Mouse (Mus musculus) limb, embryonic 13.5 days (tissue): ENCODE data around the gene Wasf3. TPM values are rescaled to one million over a fixed set of nuclear protein-coding genes. Genes with fewer than 3 reads are reported as not detected.

Experiments used
- ATAC-seq: fragments of 200-750 bp; cut with Nextera tagmentation; 2 replicates; pipeline ENCODE4 v1.8.0; 2017; ENCODE audit warnings: low read depth, moderate number of reproducible peaks, moderate TSS enrichment; ENCODE audit not compliant: low FRiP score
- H3K27ac ChIP-seq: fragments of 300-500 bp; sonication (generic); 2 replicates; pipeline ENCODE4 v1.5.1; 2015; ENCODE audit warnings: inconsistent platforms, mild to moderate bottlenecking, moderate library complexity
- H3K27me3 ChIP-seq: fragments of 300-500 bp; sonication (generic); 2 replicates; pipeline ENCODE4 v1.6.1; 2015; ENCODE audit warnings: mild to moderate bottlenecking, inconsistent platforms
- H3K36me3 ChIP-seq: fragments of 300-500 bp; sonication (generic); 2 replicates; pipeline ENCODE4 v1.6.1; 2015; ENCODE audit warnings: inconsistent platforms, mild to moderate bottlenecking, moderate library complexity
- H3K4me1 ChIP-seq: fragments of 300-500 bp; sonication (generic); 2 replicates; pipeline ENCODE4 v1.6.1; 2015; ENCODE audit warnings: inconsistent platforms
- H3K4me2 ChIP-seq: fragments of 300-500 bp; sonication (generic); replicated peaks from 2 replicates; pipeline ENCODE4 v1.6.1; 2015; ENCODE audit warnings: inconsistent platforms, mild to moderate bottlenecking, moderate library complexity
- H3K4me3 ChIP-seq: fragments of 300-500 bp; sonication (generic); 2 replicates; pipeline ENCODE4 v1.5.1; 2015; ENCODE audit warnings: moderate library complexity, mild to moderate bottlenecking, inconsistent platforms
- H3K9ac ChIP-seq: fragments of 300-500 bp; sonication (generic); 2 replicates; pipeline ENCODE4 v1.6.1; 2015; ENCODE audit warnings: mild to moderate bottlenecking, inconsistent platforms
- H3K9me3 ChIP-seq: fragments of 300-500 bp; sonication (generic); 2 replicates; pipeline ENCODE4 v1.6.1; 2016; ENCODE audit warnings: inconsistent platforms
- WGBS: fragments of 180-500 bp; shearing (Covaris S2); methylation state at CpG from one replicate; pipeline ENCODE4 v1.1.7; 2015; 5-methylcytosine and 5-hydroxymethylcytosine counted together
- polyA plus RNA-seq: library from polyadenylated mRNA; unstranded; fragments of >200 nt; fragmentation: Nextera tagmentation; extraction: Ambion mirVana; gene quantifications from 2 replicates; pipeline ENCODE4 v1.2.1, GENCODE M21; 2015

Gene Wasf3
- polyA plus RNA-seq, 1 experiment from 2014 or later = 4.5 TPM

- ATAC-seq = no peak
- H3K27me3 ChIP-seq = no peaks in the 10 kb centered on the region
Observed at GRCm38 (mm10) chr5:146425656-146426055, 40.9 kb downstream of the Wasf3 start.

GRCm38 (mm10) chr5:146428109-146428508, 43.3 kb downstream of the Wasf3 start:
- Histone ChIP-seq H3K36me3 (no peaks in the 10 kb centered on the region), H3K4me1 (no peaks in the 10 kb centered on the region), H3K9me3 (no peaks in the 10 kb centered on the region), H3K27me3 (no peaks in the 10 kb centered on the region), H3K4me3 (no peak overlapping the region), H3K9ac (no peak overlapping the region), H3K4me2 (no peak overlapping the region), H3K27ac (no peak overlapping the region)
- WGBS = 60% methylated on average over 4 of the region's 4 CpGs
- ATAC-seq = no peak

More at GRCm38 (mm10) chr5:146425656-146426055, 40.9 kb downstream of the Wasf3 start:
- Histone ChIP-seq H3K9ac (no peak overlapping the region), H3K27ac (no peak overlapping the region), H3K4me1 (no peaks in the 10 kb centered on the region), H3K9me3 (no peaks in the 10 kb centered on the region), H3K4me3 (no peak overlapping the region), H3K4me2 (no peak overlapping the region), H3K36me3 (no peaks in the 10 kb centered on the region)
- WGBS = 92% methylated on average over 4 of the region's 4 CpGs

DNA sequence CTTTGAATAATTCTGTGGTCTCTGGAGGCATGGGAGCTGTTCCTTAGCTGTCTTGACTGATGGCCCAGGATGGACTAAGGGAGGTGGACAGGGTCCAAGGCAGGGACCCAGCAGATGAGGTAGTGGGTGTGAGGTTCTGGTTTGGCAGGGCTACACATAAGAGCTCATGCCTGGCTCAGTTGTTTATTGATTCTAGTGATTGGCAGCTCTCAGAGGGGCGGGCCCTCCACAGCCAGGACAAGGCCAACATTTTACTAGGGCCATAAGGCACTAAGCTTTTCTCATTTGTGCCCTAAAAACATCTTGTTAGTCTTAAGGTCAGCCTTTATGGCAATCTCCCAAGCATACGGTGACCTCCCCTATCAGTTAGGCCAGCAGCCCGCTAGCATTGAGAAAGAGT, 47.0 kb downstream of the Wasf3 start:
- WGBS = 81% methylated on average over 3 of the region's 3 CpGs
- Histone ChIP-seq H3K4me1 (no peaks in the 10 kb centered on the region), H3K4me2 (no peak overlapping the region), H3K27ac (no peak overlapping the region), H3K4me3 (no peak overlapping the region), H3K27me3 (no peaks in the 10 kb centered on the region), H3K9me3 (no peaks in the 10 kb centered on the region), H3K9ac (no peak overlapping the region), H3K36me3 (peaks cover 5% of the 10 kb centered on the region; the same call in 1 of the 2 replicates)
- no peak for ATAC-seq

GRCm38 (mm10) chr5:146432476-146432875, 47.7 kb downstream of the Wasf3 start:
- no peak overlapping the region for H3K9ac ChIP-seq
- ATAC-seq = no peak
- peaks cover 10% of the 10 kb centered on the region for H3K36me3 ChIP-seq
- no peak overlapping the region for H3K4me3 ChIP-seq
- H3K4me1 ChIP-seq = no peaks in the 10 kb centered on the region
- 90% methylated on average over 6 of the region's 6 CpGs for WGBS
- no peak overlapping the region for H3K27ac ChIP-seq
- H3K27me3 ChIP-seq = no peaks in the 10 kb centered on the region
- no peaks in the 10 kb centered on the region for H3K9me3 ChIP-seq
- no peak overlapping the region for H3K4me2 ChIP-seq

DNA sequence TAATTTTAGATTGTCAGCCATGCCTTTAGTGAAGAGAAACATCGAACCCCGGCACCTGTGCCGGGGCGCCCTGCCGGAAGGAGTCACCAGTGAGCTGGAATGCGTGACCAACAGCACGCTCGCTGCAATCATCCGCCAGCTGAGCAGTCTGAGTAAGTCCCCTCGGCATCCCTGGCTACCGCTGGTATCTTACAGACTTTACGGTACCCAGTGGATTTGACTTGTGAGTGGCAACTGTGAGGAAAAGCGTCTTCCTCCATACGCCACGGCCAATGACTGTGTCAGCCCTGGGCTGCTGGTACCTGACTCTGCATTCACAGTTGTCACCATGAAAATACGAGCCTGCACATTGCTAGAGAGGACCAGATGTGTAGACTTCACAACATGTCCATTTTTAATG, 50.5 kb downstream of the Wasf3 start:
- Histone ChIP-seq H3K36me3 (peaks cover 19% of the 10 kb centered on the region), H3K4me3 (no peak overlapping the region), H3K4me2 (no peak overlapping the region), H3K27ac (no peak overlapping the region), H3K9ac (no peak overlapping the region), H3K9me3 (no peaks in the 10 kb centered on the region), H3K4me1 (no peaks in the 10 kb centered on the region), H3K27me3 (no peaks in the 10 kb centered on the region)
- ATAC-seq = no peak
- 92% methylated on average over 16 of the region's 16 CpGs for WGBS

DNA sequence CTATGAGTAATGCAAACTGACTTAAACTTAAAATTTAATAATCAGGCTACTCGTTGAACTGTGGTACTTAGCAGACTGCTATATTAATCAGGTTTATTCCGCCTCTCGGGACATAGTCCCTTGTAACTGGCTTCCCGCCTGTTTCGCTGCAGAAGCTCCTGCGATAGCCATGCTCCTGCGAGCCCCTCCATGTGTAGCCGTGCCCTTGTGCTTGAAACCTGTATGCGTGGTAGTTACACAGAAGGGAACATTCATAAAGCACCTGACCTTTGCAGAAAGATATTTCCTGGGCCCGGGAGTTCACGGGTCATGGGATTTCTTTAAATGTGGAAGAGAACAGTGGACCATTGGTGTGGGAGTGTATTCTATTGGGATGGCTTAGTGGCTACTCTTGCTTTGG, 52.0 kb downstream of the Wasf3 start:
- H3K9me3 ChIP-seq = no peaks in the 10 kb centered on the region
- H3K36me3 ChIP-seq = peaks cover 19% of the 10 kb centered on the region
- no peak overlapping the region for H3K9ac ChIP-seq
- WGBS = 92% methylated on average over 11 of the region's 11 CpGs
- no peak for ATAC-seq
- H3K27me3 ChIP-seq = no peaks in the 10 kb centered on the region
- no peaks in the 10 kb centered on the region for H3K4me1 ChIP-seq
- no peak overlapping the region for H3K27ac ChIP-seq
- H3K4me2 ChIP-seq = no peak overlapping the region
- no peak overlapping the region for H3K4me3 ChIP-seq

DNA sequence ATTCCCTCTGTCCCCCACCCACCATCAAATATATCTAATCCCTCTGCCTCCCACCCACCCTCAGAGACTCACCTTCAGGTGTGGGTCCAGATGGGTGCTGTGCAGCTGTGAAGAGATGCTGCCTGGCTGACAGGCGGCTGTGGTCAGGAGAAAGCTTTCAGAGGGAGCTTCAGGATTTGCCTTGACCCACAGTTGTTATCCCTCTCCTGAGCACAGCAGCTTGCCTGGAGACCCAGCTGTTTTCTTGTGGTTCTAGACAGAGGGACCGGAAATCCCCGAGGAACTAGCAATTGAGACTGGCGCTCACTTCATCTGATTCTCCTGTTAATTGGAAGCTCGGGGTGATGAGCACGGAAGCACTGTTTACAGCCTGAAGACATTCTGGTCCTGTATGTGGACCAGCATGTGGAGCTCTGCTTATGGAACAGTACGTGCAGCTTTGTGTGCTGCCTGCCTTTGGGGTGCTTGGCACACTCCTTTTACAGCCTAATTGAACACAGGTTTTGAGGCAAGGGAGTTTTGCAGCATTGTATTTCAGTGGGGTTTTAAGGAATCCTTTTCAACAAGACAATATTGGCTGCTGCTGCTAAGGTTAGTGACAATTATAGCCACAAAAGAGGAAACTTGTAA, 54.5 kb downstream of the Wasf3 start:
- H3K4me2 ChIP-seq = no peak overlapping the region
- no peak for ATAC-seq

GRCm38 (mm10) chr5:146440273-146440672, 55.5 kb downstream of the Wasf3 start:
- Histone ChIP-seq H3K4me3 (no peak overlapping the region), H3K9me3 (no peaks in the 10 kb centered on the region), H3K4me2 (no peak overlapping the region), H3K36me3 (peaks cover 22% of the 10 kb centered on the region), H3K27me3 (no peaks in the 10 kb centered on the region), H3K4me1 (no peaks in the 10 kb centered on the region), H3K9ac (no peak overlapping the region), H3K27ac (no peak overlapping the region)
- WGBS = 92% methylated on average over 5 of the region's 5 CpGs
- ATAC-seq = no peak

More for the DNA sequence above, 54.5 kb downstream of the Wasf3 start:
- Histone ChIP-seq H3K4me1 (no peaks in the 10 kb centered on the region), H3K27me3 (no peaks in the 10 kb centered on the region), H3K27ac (no peak overlapping the region), H3K36me3 (peaks cover 23% of the 10 kb centered on the region), H3K9ac (no peak overlapping the region), H3K4me3 (no peak overlapping the region), H3K9me3 (no peaks in the 10 kb centered on the region)
- 78% methylated on average over 7 of the region's 7 CpGs for WGBS

GRCm38 (mm10) chr5:146442767-146443166, 58.0 kb downstream of the Wasf3 start:
- no peak for ATAC-seq
- no peaks in the 10 kb centered on the region for H3K4me1 ChIP-seq
- H3K9ac ChIP-seq = no peak overlapping the region
- H3K4me3 ChIP-seq = no peak overlapping the region
- no peak overlapping the region for H3K27ac ChIP-seq
- peaks cover 11% of the 10 kb centered on the region for H3K36me3 ChIP-seq
- H3K9me3 ChIP-seq = no peaks in the 10 kb centered on the region
- no peaks in the 10 kb centered on the region for H3K27me3 ChIP-seq
- no peak overlapping the region for H3K4me2 ChIP-seq
- WGBS = 75% methylated on average over 2 of the region's 2 CpGs

- no peak overlapping the region for H3K4me3 ChIP-seq
- 80% methylated on average over 2 of the region's 2 CpGs for WGBS
- ATAC-seq = no peak
Observed at GRCm38 (mm10) chr5:146446633-146447032, 61.8 kb downstream of the Wasf3 start.

DNA sequence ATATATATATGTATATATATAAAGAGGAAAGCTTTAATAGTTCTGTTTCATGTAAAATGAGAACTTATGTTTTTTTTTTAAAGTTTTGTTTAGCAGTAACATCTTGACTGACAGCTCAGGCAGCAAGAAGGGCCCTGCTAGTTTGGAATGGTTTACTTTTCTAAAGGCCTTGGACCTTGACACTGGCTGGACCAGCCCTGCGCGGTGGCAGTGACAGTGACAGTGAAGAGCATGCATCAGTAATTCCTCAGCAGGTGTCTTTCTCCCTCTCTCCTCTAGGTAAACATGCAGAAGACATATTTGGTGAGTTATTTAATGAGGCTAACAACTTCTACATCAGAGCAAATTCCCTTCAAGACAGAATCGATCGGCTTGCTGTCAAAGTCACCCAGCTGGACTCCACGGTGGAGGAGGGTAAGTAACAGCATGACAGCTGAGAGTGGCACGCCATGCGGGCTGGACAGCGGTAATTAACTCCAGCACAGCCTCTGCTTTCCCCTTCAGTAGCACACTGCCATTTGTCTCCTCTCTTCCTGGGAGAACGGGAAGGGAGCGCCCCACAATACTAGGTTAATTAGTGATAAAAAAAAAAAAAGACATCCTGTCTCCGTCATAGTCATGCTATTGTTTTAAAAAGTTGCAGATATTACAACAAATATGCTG, 66.9 kb downstream of the Wasf3 start:
- Histone ChIP-seq H3K36me3 (peaks cover 17% of the 10 kb centered on the region), H3K27ac (no peak overlapping the region), H3K27me3 (no peaks in the 10 kb centered on the region), H3K4me2 (no peak overlapping the region), H3K4me3 (no peak overlapping the region), H3K9ac (no peak overlapping the region), H3K4me1 (no peaks in the 10 kb centered on the region), H3K9me3 (no peaks in the 10 kb centered on the region)
- ATAC-seq = no peak
- WGBS = 60% methylated on average over 11 of the region's 11 CpGs

More at GRCm38 (mm10) chr5:146446633-146447032, 61.8 kb downstream of the Wasf3 start:
- H3K4me1 ChIP-seq = no peaks in the 10 kb centered on the region
- H3K4me2 ChIP-seq = no peak overlapping the region
- no peak overlapping the region for H3K27ac ChIP-seq
- peaks cover 4% of the 10 kb centered on the region; the same call in 1 of the 2 replicates for H3K36me3 ChIP-seq
- H3K27me3 ChIP-seq = no peaks in the 10 kb centered on the region
- H3K9ac ChIP-seq = no peak overlapping the region
- no peaks in the 10 kb centered on the region for H3K9me3 ChIP-seq

- no peaks in the 10 kb centered on the region for H3K9me3 ChIP-seq
- WGBS = 92% methylated on average over 6 of the region's 6 CpGs
Observed at GRCm38 (mm10) chr5:146453556-146453955, 68.8 kb downstream of the Wasf3 start.

DNA sequence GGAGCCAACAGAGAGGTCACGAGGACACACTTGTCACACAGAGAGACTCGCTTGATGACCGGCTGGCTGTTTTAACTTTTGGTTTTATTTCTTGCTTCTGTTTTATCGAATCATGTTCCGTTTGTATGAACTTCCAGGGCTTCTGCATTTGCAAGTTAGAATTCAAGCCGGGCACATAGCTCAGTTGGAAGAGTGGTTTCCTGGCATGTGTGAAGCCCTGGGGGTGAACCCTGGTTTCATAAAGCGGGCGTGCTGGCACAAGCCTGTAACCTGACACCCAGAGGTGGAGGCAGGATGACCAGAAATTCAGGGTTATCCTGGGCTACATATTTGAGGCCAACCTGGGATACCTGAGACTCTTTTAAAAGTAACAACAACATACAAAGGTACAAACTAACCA, 76.8 kb downstream of the Wasf3 start:
- no peaks in the 10 kb centered on the region for H3K27me3 ChIP-seq
- no peaks in the 10 kb centered on the region for H3K4me1 ChIP-seq
- H3K27ac ChIP-seq = no peak overlapping the region
- 78% methylated on average over 8 of the region's 8 CpGs for WGBS
- H3K9ac ChIP-seq = no peak overlapping the region
- no peaks in the 10 kb centered on the region for H3K9me3 ChIP-seq
- H3K36me3 ChIP-seq = peaks cover 23% of the 10 kb centered on the region
- H3K4me3 ChIP-seq = no peak overlapping the region
- ATAC-seq = no peak
- no peak overlapping the region for H3K4me2 ChIP-seq

More at GRCm38 (mm10) chr5:146453556-146453955, 68.8 kb downstream of the Wasf3 start:
- H3K27ac ChIP-seq = no peak overlapping the region
- no peaks in the 10 kb centered on the region for H3K4me1 ChIP-seq
- no peak overlapping the region for H3K4me3 ChIP-seq
- peaks cover 21% of the 10 kb centered on the region for H3K36me3 ChIP-seq
- no peaks in the 10 kb centered on the region for H3K27me3 ChIP-seq
- ATAC-seq = no peak
- no peak overlapping the region for H3K9ac ChIP-seq
- H3K4me2 ChIP-seq = no peak overlapping the region
